Mouse (Mus musculus) neural tube, embryonic 12.5 days (tissue): ENCODE measurements around the gene Prl3b1. TPM values are rescaled to one million over a fixed set of nuclear protein-coding genes. Genes with fewer than 3 reads are reported as not detected.

Source experiments
- ATAC-seq: fragments of 200-750 bp; cut with Nextera tagmentation; 2 replicates; pipeline ENCODE4 v1.8.0; 2017; ENCODE audit warnings: low read depth, mild to moderate bottlenecking, moderate TSS enrichment, moderate library complexity; ENCODE audit not compliant: low FRiP score
- H3K27ac ChIP-seq: fragments of 300-500 bp; sonication (generic); 2 replicates; pipeline ENCODE4 v1.5.1; 2016
- H3K27me3 ChIP-seq: fragments of 300-500 bp; sonication (generic); replicated peaks from 2 replicates; pipeline ENCODE4 v1.6.1; 2016; ENCODE audit warnings: mild to moderate bottlenecking
- H3K36me3 ChIP-seq: fragments of 300-500 bp; sonication (generic); 2 replicates; pipeline ENCODE4 v1.6.1; 2016; ENCODE audit warnings: mild to moderate bottlenecking
- H3K4me1 ChIP-seq: fragments of 300-500 bp; sonication (generic); 2 replicates; pipeline ENCODE4 v1.6.1; 2016
- H3K4me2 ChIP-seq: fragments of 300-500 bp; sonication (generic); replicated peaks from 2 replicates; pipeline ENCODE4 v1.6.1; 2016; ENCODE audit warnings: mild to moderate bottlenecking
- H3K4me3 ChIP-seq: fragments of 300-500 bp; sonication (generic); 2 replicates; pipeline ENCODE4 v1.5.1; 2016
- H3K9ac ChIP-seq: fragments of 300-500 bp; sonication (generic); 2 replicates; pipeline ENCODE4 v1.6.1; 2016; ENCODE audit warnings: mild to moderate bottlenecking
- H3K9me3 ChIP-seq: fragments of 300-500 bp; sonication (generic); 2 replicates; pipeline ENCODE4 v1.6.1; 2016; ENCODE audit warnings: mild to moderate bottlenecking
- WGBS: fragments of 180-500 bp; shearing (Covaris S2); methylation state at CpG from one replicate; pipeline ENCODE4 v1.1.7; 2016; 5-methylcytosine and 5-hydroxymethylcytosine counted together
- polyA plus RNA-seq: library from polyadenylated mRNA; unstranded; fragments of >200 nt; fragmentation: Nextera tagmentation; extraction: Ambion mirVana; gene quantifications from 2 replicates; pipeline ENCODE4 v1.2.1, GENCODE M21; 2016

The Prl3b1 gene
- polyA plus RNA-seq = not detected in 2 replicates

DNA sequence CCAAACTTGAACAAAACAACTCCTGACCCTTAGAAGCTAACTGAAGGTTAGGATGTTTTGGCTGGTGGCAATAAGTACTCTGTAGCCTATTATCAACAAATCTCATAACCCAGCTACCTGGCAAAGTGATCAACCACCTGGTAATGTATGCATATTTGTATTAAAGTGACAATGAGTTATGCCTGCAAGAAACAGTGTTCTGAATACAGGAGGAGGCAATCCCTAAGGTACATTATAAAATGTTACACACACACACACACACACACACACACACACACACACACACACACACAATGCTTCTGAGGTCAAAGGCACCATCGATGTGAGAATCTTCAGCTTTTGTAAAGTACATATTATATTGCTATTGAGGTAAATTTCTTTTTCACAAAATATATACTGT, at the start of gene Prl3b1:
Prl3b1 (plus strand) TSS at position 301 of the 400 bp plus-strand sequence.
- WGBS = 96% methylated on average over 1 of the region's 1 CpGs
- H3K4me1 ChIP-seq = no peaks in the 10 kb centered on the region

DNA sequence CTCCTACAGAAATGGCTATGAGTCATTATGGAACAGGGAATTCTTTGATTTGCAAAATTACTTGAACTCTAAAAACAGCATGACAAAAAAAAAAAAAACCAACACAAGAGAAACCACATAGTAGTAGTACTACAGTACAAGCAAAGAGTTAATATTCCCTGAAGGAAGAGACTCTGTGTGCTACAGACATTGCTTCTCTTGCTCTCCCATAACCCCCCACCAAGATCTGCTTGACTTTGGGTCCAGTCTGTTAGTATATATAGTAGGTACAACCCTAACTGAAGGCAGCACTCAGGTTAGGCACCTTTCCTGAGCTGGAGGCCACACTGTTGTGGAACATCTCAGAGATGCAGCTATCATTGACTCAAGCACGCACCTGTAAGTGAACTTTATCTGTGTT, 45.3 kb upstream of the Prl3b1 start, which contains the start of gene Prl3c1:
Prl3c1 (plus strand) TSS at position 301 of the 400 bp plus-strand sequence.
- Histone ChIP-seq H3K27me3 (no peaks in the 10 kb centered on the region), H3K9me3 (no peaks in the 10 kb centered on the region), H3K4me2 (no peak within 1 kb of the TSS), H3K27ac (no peak within 1 kb of the TSS), H3K36me3 (no peaks in the 10 kb centered on the region), H3K4me3 (no peak within 1 kb of the TSS), H3K9ac (no peak within 1 kb of the TSS), H3K4me1 (no peaks in the 10 kb centered on the region)
- 96% methylated on average over 1 of the region's 1 CpGs for WGBS
- ATAC-seq = no peak

More for the DNA sequence above, at the start of gene Prl3b1:
- Histone ChIP-seq H3K27ac (no peak within 1 kb of the TSS), H3K4me3 (no peak within 1 kb of the TSS), H3K9me3 (no peaks in the 10 kb centered on the region), H3K9ac (no peak within 1 kb of the TSS), H3K4me2 (no peak within 1 kb of the TSS), H3K27me3 (no peaks in the 10 kb centered on the region), H3K36me3 (no peaks in the 10 kb centered on the region)
- no peak for ATAC-seq

DNA sequence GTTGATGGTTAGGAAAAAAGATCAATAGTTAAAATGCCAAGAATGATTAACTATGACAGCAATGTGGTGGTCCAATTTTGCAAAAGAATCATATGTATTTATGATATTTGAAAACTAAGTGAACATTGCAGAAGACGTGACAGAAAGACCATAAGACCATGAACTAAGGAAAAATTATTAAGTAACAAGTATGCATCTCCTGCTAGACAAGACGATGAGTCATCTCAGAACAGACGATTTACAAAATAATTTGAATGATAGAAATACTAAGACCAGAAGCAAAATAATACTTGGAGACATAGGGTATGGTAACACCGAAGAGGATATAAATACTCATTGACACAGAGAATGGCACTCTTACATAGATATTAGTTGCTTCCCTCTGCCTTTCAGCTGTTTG, 17.5 kb downstream of the Prl3b1 start, which contains the start of gene Prl3a1:
Prl3a1 (plus strand) TSS at position 301 of the 400 bp plus-strand sequence.
- no peak within 1 kb of the TSS for H3K4me2 ChIP-seq
- no peaks in the 10 kb centered on the region for H3K36me3 ChIP-seq
- WGBS = 92% methylated on average over 4 of the region's 4 CpGs
- H3K4me3 ChIP-seq = no peak within 1 kb of the TSS
- no peak within 1 kb of the TSS for H3K27ac ChIP-seq
- no peaks in the 10 kb centered on the region for H3K9me3 ChIP-seq
- H3K9ac ChIP-seq = no peak within 1 kb of the TSS
- no peaks in the 10 kb centered on the region for H3K4me1 ChIP-seq
- ATAC-seq = no peak
- no peaks in the 10 kb centered on the region for H3K27me3 ChIP-seq

Other genes starting within 250 kb of the Prl3b1 start
- not detected in 2 replicates for gene Prl, start 184.3 kb upstream of the Prl3b1 start, polyA plus RNA-seq
- gene Prl3d1, start 147.7 kb upstream of the Prl3b1 start, polyA plus RNA-seq = not detected in 2 replicates
- not detected in 2 replicates for gene Prl3d2, start 120.1 kb upstream of the Prl3b1 start, polyA plus RNA-seq
- not detected in 2 replicates for gene Prl3d3, start 85.1 kb upstream of the Prl3b1 start, polyA plus RNA-seq
- gene Prl3c1, start 45.2 kb upstream of the Prl3b1 start, polyA plus RNA-seq = not detected in 2 replicates
- gene Prl3a1, start 17.6 kb downstream of the Prl3b1 start, polyA plus RNA-seq = not detected in 2 replicates
- gene Prl6a1, start 70.8 kb downstream of the Prl3b1 start, polyA plus RNA-seq = not detected in 2 replicates
- gene Prl8a2, start 103.8 kb downstream of the Prl3b1 start, polyA plus RNA-seq = not detected in 2 replicates
- not detected in 2 replicates for gene Prl2b1, start 149.0 kb downstream of the Prl3b1 start, polyA plus RNA-seq
- gene Prl8a6, start 196.8 kb downstream of the Prl3b1 start, polyA plus RNA-seq = not detected in 2 replicates